Mouse (Mus musculus) E14TG2a.4 (cell line): ENCODE data around the gene Sgpl1.
"Not testable (repeated sequence)": the region's sequence is repeated elsewhere in the genome, so short reads cannot be mapped to it uniquely, and the experiment has no call there.

Experiments
- H3K27me3 ChIP-seq: 2 replicates; pipeline ENCODE4 v1.6.1; 2014; ENCODE audit warnings: low read length, control low read depth; ENCODE audit not compliant: insufficient read depth
- H3K36me3 ChIP-seq: 2 replicates; pipeline ENCODE4 v1.6.1; 2014; ENCODE audit warnings: low read length, control low read depth; ENCODE audit not compliant: insufficient read depth
- H3K4me1 ChIP-seq: replicated peaks from 2 replicates; pipeline ENCODE4 v1.6.1; 2014; ENCODE audit warnings: low read depth, low read length, control low read depth
- H3K4me3 ChIP-seq: replicated peaks from 2 replicates; pipeline ENCODE4 v1.5.1; 2014; ENCODE audit warnings: mild to moderate bottlenecking, low read length
- H3K9me3 ChIP-seq: 2 replicates; pipeline ENCODE4 v1.6.1; 2014; ENCODE audit warnings: low read length, control low read depth
- CTCF ChIP-seq: conservative IDR thresholded peaks from 2 replicates; pipeline ENCODE4 v1.5.1; 2014; ENCODE audit warnings: low read length
- NANOG ChIP-seq: IDR thresholded peaks from 2 replicates; pipeline ENCODE4 v1.6.1; 2014; ENCODE audit warnings: borderline replicate concordance, low read length, mixed read lengths
- POU5F1 ChIP-seq: IDR thresholded peaks from 2 replicates; pipeline ENCODE4 v1.6.1; 2014; ENCODE audit warnings: low read length, borderline replicate concordance

Sgpl1 gene

DNA sequence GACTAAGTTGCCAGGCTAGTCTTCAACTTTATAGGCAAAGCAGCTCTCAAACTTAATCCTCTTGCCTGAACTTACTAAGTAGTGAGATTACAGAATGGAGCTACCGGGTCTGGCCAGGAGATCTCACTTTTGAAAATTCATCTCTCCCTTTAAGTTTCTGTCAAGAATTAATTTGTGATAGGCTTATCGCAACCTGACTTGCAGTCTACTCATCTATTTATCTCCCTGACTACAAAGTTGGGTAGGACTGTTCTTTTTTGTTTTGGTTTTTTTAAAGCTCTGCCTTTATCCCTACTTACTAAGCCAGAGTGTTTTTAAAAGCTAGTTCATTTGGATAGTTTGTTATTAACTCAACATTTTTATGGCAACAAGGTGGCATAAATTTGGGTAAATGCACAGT is 23.0 kb downstream of the Sgpl1 start:
- H3K4me3 ChIP-seq: no peak overlapping the region
- H3K4me1 ChIP-seq: no peaks in the 10 kb centered on the region

GRCm38 (mm10) chr10:61123276-61123913 is 24.1 kb downstream of the Sgpl1 start:
- Histone ChIP-seq H3K4me1 (no peaks in the 10 kb centered on the region), H3K9me3 (no peaks in the 10 kb centered on the region), H3K36me3 (peaks cover 29% of the 10 kb centered on the region), H3K4me3 (no peak overlapping the region), H3K27me3 (no peaks in the 10 kb centered on the region)
- TF ChIP-seq NANOG (no peak), POU5F1 (no peak), CTCF (no peak)

More for the DNA sequence above, 23.0 kb downstream of the Sgpl1 start:
- Histone ChIP-seq H3K36me3 (peaks cover 20% of the 10 kb centered on the region), H3K9me3 (no peaks in the 10 kb centered on the region), H3K27me3 (no peaks in the 10 kb centered on the region)
- TF ChIP-seq POU5F1: no peak
- no peak for TF ChIP-seq NANOG
- TF ChIP-seq CTCF: no peak

- H3K4me1 ChIP-seq, H3K4me3 ChIP-seq, H3K27me3 ChIP-seq, H3K9me3 ChIP-seq: not testable (repeated sequence)
- H3K36me3 ChIP-seq: peaks cover 36% of the 10 kb centered on the region
Observed at GRCm38 (mm10) chr10:61121732-61122131, 25.8 kb downstream of the Sgpl1 start.

GRCm38 (mm10) chr10:61114246-61114720 is 33.2 kb downstream of the Sgpl1 start:
- Histone ChIP-seq H3K36me3 (peaks cover 54% of the 10 kb centered on the region), H3K4me1 (no peaks in the 10 kb centered on the region), H3K9me3 (no peaks in the 10 kb centered on the region), H3K4me3 (no peak overlapping the region), H3K27me3 (no peaks in the 10 kb centered on the region)
- TF ChIP-seq POU5F1: no peak
- TF ChIP-seq NANOG: no peak
- TF ChIP-seq CTCF: no peak

- no peak for TF ChIP-seq NANOG
- TF ChIP-seq POU5F1: no peak
- TF ChIP-seq CTCF: no peak
- H3K4me1 ChIP-seq: no peaks in the 10 kb centered on the region
Observed at GRCm38 (mm10) chr10:61103564-61104114, 43.9 kb downstream of the Sgpl1 start.

GRCm38 (mm10) chr10:61091866-61092265 is 55.6 kb downstream of the Sgpl1 start:
- Histone ChIP-seq H3K4me1 (peaks cover 23% of the 10 kb centered on the region), H3K27me3 (no peaks in the 10 kb centered on the region), H3K9me3 (no peaks in the 10 kb centered on the region), H3K36me3 (no peaks in the 10 kb centered on the region), H3K4me3 (no peak overlapping the region)
- TF ChIP-seq CTCF: no peak
- no peak for TF ChIP-seq NANOG
- no peak for TF ChIP-seq POU5F1

More at GRCm38 (mm10) chr10:61103564-61104114, 43.9 kb downstream of the Sgpl1 start:
- peaks cover 99% of the 10 kb centered on the region for H3K36me3 ChIP-seq
- H3K4me3 ChIP-seq: no peak overlapping the region
- no peaks in the 10 kb centered on the region for H3K27me3 ChIP-seq
- no peaks in the 10 kb centered on the region for H3K9me3 ChIP-seq

- no peaks in the 10 kb centered on the region for H3K36me3 ChIP-seq
- TF ChIP-seq NANOG (no peak), CTCF (no peak), POU5F1 (no peak)
- no peaks in the 10 kb centered on the region for H3K9me3 ChIP-seq
- H3K4me1 ChIP-seq: peaks cover 34% of the 10 kb centered on the region
- peak within 1 kb of the TSS; percentile 75 for H3K4me3 ChIP-seq
- H3K27me3 ChIP-seq: no peaks in the 10 kb centered on the region
Observed at GRCm38 (mm10) chr10:61089170-61090142, 58.0 kb downstream of the Sgpl1 start, which contains the start of gene Pcbd1. Gene Pcbd1 (plus strand): TSS chr10:61089331.

- no peak overlapping the region for H3K4me3 ChIP-seq
- H3K27me3 ChIP-seq: no peaks in the 10 kb centered on the region
- H3K4me1 ChIP-seq: peaks cover 34% of the 10 kb centered on the region
- no peaks in the 10 kb centered on the region for H3K36me3 ChIP-seq
- no peak for TF ChIP-seq CTCF
- TF ChIP-seq NANOG: no peak
- TF ChIP-seq POU5F1: no peak
- no peaks in the 10 kb centered on the region for H3K9me3 ChIP-seq
Observed at GRCm38 (mm10) chr10:61088468-61088867, 59.0 kb downstream of the Sgpl1 start.
